Mouse (Mus musculus): Measurements from ENCODE around the gene Pou2af1.

- TF ChIP-seq CTCF (IDR thresholded peaks at IDR 0.05; ENCODE audit: borderline replicate concordance, insufficient read depth, low read length) (no peak), POLR2A (IDR thresholded peaks at IDR 0.05; ENCODE audit: low read depth, low read length) (no peak)
Measured at GRCm38 (mm10) chr9:51174890-51175464, 38.5 kb upstream of the Pou2af1 start.

Data from embryonic fibroblast, embryonic 13.5 days (primary cell).